Mouse (Mus musculus): ENCODE results near the gene Cavin4. TPM values are rescaled to one million over a fixed set of nuclear protein-coding genes. Genes with fewer than 3 reads are reported as not detected.
"Not testable (repeated sequence)": the region's sequence is repeated elsewhere in the genome, so short reads cannot be mapped to it uniquely, and the experiment has no call there.

Cavin4 gene
- polyA plus RNA-seq, 1 experiment from 2014 or later, result 1.4 TPM

DNA sequence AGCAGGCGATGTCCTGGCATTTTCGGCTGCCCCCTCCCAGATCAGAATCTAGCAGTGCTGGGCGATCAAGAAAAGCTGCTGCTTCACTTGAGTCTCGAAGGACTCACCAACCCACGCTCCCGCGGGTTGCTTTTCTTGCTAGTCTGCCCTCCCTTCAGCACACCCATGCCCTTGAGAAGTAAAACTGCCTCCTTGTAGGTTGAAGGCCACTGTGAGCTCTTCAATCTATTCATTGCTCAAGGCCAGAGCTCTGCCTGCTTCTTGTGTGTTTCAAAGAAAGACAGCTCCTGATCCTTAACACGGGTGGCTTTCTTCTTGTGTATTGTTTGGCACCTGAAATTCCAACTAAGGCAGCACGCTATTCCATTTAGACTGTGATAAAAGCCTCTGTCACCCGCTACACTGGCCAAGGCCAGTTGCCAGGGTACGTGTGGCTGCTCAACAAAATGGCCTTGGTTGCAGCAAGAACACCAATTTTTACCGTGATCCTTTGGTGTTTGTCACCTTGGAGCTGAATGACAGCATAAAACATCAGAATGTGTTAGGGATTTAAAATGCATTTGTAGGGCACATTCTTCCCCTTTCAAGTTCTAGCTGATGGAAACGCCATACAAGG lies 13.4 kb downstream of the Cavin4 start:
- Histone ChIP-seq H3K4me2 (no peak overlapping the region), H3K9ac (no peak overlapping the region), H3K4me3 (replicated peaks) (no peak overlapping the region), H3K4me1 (0 out of 2 replicates have a peak, but pooled peaks cover 2% of the 10 kb centered on the region), H3K36me3 (peaks cover 32% of the 10 kb centered on the region), H3K27ac (no peak overlapping the region), H3K9me3 (replicated peaks) (no peaks in the 10 kb centered on the region), H3K27me3 (no peaks in the 10 kb centered on the region)
- 92% methylated on average over 13 of the region's 13 CpGs for WGBS
- no peak for ATAC-seq (replicated peaks; ENCODE audit: low FRiP score)

DNA sequence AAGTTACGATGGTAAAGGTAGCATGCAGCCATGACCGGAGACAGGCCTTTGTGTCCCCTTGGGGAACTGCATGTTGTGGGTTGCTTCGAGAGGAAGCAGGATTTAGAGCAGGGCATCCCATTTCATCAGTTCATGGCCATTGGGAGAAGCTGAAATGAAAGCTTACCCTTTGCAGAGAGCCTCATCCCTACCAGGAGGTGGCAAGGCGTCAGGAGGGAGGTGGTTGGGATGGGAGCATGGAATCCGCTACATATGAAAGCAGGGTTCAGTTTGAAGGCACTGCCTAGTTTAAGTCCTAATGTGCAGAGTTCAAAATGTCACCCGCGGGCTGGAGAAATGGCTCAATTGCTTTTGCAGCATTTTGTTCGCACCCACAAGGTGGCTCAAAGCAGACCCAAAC lies 14.0 kb downstream of the Cavin4 start:
- Histone ChIP-seq H3K4me1 (0 out of 2 replicates have a peak, but pooled peaks cover 2% of the 10 kb centered on the region), H3K9me3 (replicated peaks) (no peaks in the 10 kb centered on the region), H3K4me3 (replicated peaks) (no peak overlapping the region), H3K36me3 (peaks cover 26% of the 10 kb centered on the region), H3K4me2 (no peak overlapping the region), H3K27me3 (no peaks in the 10 kb centered on the region), H3K9ac (no peak overlapping the region), H3K27ac (no peak overlapping the region)
- ATAC-seq (replicated peaks; ENCODE audit: low FRiP score), result no peak
- 95% methylated on average over 8 of the region's 8 CpGs for WGBS

DNA sequence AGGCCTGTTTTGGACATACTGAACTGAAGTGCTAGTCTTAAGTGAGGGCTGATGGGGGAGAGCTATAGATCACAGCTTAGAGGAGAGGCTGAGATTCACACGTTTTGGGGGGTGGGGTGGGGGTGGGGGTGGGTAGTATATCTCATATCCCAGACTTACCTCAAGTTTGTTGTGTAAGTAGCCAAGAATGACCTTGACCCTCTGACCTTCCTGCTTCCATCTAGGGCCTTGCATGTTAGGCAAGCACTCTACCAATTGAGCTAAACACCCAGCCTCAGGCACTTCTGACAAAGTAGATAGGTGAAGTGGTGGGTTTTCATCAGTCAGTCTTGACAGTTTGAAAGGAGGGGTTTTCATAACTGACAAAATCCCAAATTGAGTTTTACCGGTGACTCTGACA lies 14.5 kb downstream of the Cavin4 start:
- Histone ChIP-seq H3K4me1 (0 out of 2 replicates have a peak, but pooled peaks cover 2% of the 10 kb centered on the region), H3K27ac (no peak overlapping the region)
- WGBS, result 80% methylated on average over 2 of the region's 2 CpGs

DNA sequence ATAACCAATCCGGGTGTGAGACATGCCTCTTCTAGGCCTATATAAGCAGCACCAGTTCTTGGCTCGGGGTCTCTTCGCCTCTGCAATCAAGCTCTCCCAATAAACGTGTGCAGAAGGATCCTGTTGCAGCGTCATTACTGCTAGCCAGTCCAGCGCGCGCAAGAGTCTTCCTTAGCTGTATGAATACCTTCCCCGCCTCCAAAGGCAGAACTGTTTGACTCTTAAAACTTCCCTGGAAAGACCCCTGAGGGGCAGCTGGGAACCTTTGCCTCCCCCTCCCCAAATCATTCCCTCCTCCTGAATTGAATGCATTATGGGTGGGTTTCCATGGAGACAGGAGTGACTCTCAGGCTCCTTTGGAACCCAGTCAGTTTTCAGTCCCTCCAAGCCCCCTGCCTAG lies 15.5 kb downstream of the Cavin4 start:
- WGBS, result 92% methylated on average over 9 of the region's 9 CpGs
- no peak overlapping the region for H3K4me2 ChIP-seq
- ATAC-seq (replicated peaks; ENCODE audit: low FRiP score), result no peak

More for the DNA sequence above, 14.5 kb downstream of the Cavin4 start:
- Histone ChIP-seq H3K27me3 (no peaks in the 10 kb centered on the region), H3K36me3 (peaks cover 20% of the 10 kb centered on the region), H3K9ac (no peak overlapping the region), H3K9me3 (replicated peaks) (no peaks in the 10 kb centered on the region), H3K4me3 (replicated peaks) (no peak overlapping the region), H3K4me2 (no peak overlapping the region)
- ATAC-seq (replicated peaks; ENCODE audit: low FRiP score), result no peak

DNA sequence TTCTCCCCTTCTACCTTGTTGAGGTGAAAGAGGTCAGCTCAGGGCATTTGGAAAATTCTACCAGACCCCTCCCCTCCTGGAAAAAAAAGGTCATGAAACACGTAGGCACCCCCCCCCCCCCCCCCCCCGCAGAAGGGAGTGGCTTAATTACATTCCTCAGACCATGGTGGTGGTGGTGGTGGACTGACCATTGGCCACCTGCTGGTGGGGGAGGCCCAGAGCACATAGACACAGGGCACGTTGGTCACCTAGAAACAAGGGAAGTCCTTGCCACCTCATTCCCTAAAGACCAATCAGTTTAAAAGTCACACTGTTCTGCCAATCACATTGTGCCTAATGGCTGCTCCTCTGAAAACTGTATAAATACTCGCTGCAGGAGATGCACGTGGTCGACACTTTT lies 16.4 kb downstream of the Cavin4 start:
- H3K36me3 ChIP-seq; H3K9me3 ChIP-seq (replicated peaks); H3K4me3 ChIP-seq (replicated peaks); H3K4me1 ChIP-seq; H3K27me3 ChIP-seq; H3K27ac ChIP-seq; H3K9ac ChIP-seq; ATAC-seq (replicated peaks; ENCODE audit: low FRiP score); H3K4me2 ChIP-seq: not testable (repeated sequence)
- 63% methylated on average over 6 of the region's 6 CpGs for WGBS

More for the DNA sequence above, 15.5 kb downstream of the Cavin4 start:
- Histone ChIP-seq H3K4me1 (0 out of 2 replicates have a peak, but pooled peaks cover 2% of the 10 kb centered on the region), H3K9ac (no peak overlapping the region), H3K9me3 (replicated peaks) (no peaks in the 10 kb centered on the region), H3K27me3 (no peaks in the 10 kb centered on the region), H3K36me3 (peaks cover 11% of the 10 kb centered on the region), H3K4me3 (replicated peaks) (no peak overlapping the region), H3K27ac (no peak overlapping the region)

DNA sequence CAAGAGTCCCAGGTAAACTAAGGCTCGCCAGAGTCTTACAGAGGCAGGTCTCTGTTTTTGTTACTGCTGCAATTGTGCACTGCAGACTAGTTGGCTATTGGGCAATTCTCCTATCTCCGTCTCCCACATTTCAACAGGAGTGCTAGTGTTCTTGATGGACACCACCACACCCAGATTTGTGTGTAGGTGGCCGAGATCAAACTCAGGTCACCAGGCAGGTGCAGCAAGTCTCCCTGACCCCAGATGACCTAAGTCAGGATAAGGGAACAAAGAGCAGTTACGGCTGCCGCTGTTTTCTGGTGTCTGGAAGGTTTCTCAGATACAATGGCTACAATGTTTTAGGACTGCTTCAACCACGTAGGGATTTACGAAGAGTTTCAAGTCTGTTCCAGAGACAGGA lies 16.9 kb downstream of the Cavin4 start:
- no peaks in the 10 kb centered on the region for H3K36me3 ChIP-seq
- no peaks in the 10 kb centered on the region for H3K27me3 ChIP-seq
- H3K4me1 ChIP-seq, result peaks cover 9% of the 10 kb centered on the region; the same call in 1 of the 2 replicates
- no peak overlapping the region for H3K27ac ChIP-seq
- H3K4me3 ChIP-seq (replicated peaks), result no peak overlapping the region
- WGBS, result 70% methylated on average over 7 of the region's 7 CpGs
- H3K9me3 ChIP-seq (replicated peaks), result no peaks in the 10 kb centered on the region
- ATAC-seq (replicated peaks; ENCODE audit: low FRiP score), result no peak
- H3K4me2 ChIP-seq, result no peak overlapping the region
- H3K9ac ChIP-seq, result no peak overlapping the region

DNA sequence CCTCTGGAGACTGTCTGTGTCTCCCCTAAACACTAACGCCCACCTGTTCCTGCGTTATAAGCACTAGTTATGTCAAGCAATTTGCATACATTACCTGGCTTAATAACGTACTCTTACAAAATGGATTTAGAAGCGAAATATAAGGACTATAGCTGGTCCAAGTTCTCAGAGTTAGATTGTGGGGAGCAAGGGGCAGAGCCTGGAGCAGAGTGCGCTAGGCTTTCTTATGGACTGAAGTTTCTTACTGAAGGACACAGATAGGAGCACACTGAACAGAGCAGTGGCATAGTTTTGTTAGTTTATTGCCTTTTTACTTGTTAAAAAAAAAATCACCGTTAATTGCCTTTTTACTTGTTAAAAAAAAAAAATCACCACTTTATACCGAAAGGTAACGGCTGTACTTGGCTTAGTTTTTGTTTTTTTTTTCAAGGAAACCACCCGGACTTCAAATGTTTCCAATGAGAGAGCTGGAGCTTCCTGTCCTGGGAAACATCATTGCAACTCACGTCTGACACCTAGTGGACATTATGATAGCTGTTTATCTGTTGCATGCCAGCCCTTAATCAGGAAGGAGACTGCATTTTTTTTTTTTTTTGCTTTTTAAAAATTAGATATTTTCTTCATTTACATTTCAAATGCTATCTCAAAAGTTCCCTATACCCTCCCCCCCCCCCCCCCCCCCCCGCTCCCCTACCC lies 17.5 kb downstream of the Cavin4 start:
- Histone ChIP-seq H3K4me3 (replicated peaks) (no peak overlapping the region), H3K27ac (no peak overlapping the region), H3K27me3 (no peaks in the 10 kb centered on the region), H3K36me3 (no peaks in the 10 kb centered on the region), H3K4me1 (peaks cover 11% of the 10 kb centered on the region; the same call in 1 of the 2 replicates), H3K9me3 (replicated peaks) (no peaks in the 10 kb centered on the region), H3K4me2 (peak overlapping the region; percentile 44), H3K9ac (no peak overlapping the region)
- WGBS, result 40% methylated on average over 10 of the region's 11 CpGs
- ATAC-seq (replicated peaks; ENCODE audit: low FRiP score), result no peak

DNA sequence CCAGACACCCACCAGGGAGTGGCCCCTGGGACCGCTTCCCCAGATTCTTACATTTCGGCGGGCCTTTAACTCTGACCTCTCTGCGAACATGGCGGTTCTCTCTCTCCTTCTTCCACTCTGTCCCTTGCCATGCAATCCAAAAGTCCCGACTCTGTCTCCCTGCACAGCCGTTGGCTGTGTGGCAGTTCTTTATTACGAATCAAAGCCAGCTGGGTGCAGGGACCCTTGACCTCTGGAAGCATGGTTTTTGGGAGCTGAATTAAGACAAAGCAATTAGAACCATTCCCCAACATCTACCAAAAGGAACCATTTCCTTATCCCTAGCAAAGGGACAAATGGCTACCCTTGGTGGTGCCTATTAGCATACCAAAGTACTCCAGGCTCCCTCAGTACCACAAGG lies 19.8 kb downstream of the Cavin4 start:
- no peak overlapping the region for H3K4me2 ChIP-seq
- no peak overlapping the region for H3K27ac ChIP-seq
- 93% methylated on average over 8 of the region's 8 CpGs for WGBS
- H3K9me3 ChIP-seq (replicated peaks), result no peaks in the 10 kb centered on the region
- H3K4me3 ChIP-seq (replicated peaks), result no peak overlapping the region
- no peaks in the 10 kb centered on the region for H3K36me3 ChIP-seq
- H3K27me3 ChIP-seq, result no peaks in the 10 kb centered on the region
- peaks cover 11% of the 10 kb centered on the region; the same call in 1 of the 2 replicates for H3K4me1 ChIP-seq
- no peak for ATAC-seq (replicated peaks; ENCODE audit: low FRiP score)
- no peak overlapping the region for H3K9ac ChIP-seq

DNA sequence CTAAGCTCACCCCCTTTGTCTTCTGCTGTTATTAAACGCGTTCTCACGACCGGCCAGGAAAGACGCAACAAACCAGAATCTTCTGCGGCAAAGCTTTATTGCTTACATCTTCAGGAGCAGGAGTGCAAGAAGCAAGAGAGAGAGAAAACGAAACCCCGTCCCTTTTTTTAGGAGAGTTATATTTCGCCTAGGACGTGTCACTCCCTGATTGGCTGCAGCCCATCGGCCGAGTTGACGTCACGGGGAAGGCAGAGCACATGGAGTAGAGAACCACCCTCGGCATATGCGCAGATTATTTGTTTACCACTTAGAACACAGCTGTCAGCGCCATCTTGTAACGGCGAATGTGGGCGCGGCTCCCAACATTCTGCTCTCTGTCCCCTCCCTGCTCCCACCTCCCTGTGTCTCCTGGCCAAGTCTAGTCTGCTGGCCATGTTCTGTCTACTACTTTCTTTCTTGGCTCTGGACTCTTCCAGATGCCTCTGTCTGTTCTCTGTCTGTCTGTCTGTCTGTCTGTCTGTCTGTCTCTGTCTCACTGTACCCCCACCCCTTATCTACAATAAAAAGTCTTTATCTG lies 20.4 kb downstream of the Cavin4 start:
- H3K4me1 ChIP-seq, result peaks cover 13% of the 10 kb centered on the region; the same call in 1 of the 2 replicates
- not testable (repeated sequence) for H3K4me3 ChIP-seq (replicated peaks); H3K9ac ChIP-seq; H3K9me3 ChIP-seq (replicated peaks); ATAC-seq (replicated peaks; ENCODE audit: low FRiP score); H3K4me2 ChIP-seq; H3K27me3 ChIP-seq; H3K27ac ChIP-seq; H3K36me3 ChIP-seq
- WGBS, result 95% methylated on average over 18 of the region's 21 CpGs

DNA sequence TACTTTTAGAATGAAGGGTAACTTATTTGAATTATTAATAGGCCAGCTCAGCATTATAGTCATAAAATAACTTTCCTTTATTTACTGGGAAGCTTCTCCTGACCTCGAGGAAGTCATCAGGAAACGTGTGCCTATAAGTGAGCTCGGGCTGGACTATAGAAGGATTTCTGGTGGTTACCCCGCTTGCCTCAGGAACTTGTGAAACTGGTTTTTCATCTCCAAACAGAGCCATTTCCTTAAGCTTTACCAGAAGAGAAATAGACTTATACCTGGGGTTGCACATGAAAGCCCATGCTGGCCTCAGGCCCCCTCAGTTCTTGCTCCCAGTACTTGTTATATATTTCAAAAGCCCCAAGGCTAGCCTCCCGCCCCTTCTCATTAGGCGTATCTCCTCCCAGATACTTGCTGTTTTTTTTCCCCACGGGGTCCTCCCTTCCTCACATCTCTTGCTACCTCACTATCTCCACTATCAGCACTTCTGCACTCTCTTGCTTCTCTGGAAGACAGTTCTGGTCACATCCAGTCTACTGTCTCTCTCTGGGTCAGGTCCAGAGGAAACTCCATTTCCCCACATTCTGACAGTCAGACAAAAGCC lies 21.4 kb downstream of the Cavin4 start:
- H3K36me3 ChIP-seq, result no peaks in the 10 kb centered on the region
- 57% methylated on average over 7 of the region's 7 CpGs for WGBS
- no peak overlapping the region for H3K4me3 ChIP-seq (replicated peaks)
- no peak overlapping the region for H3K4me2 ChIP-seq
- no peak for ATAC-seq (replicated peaks; ENCODE audit: low FRiP score)
- H3K9ac ChIP-seq, result no peak overlapping the region
- peaks cover 13% of the 10 kb centered on the region; the same call in 1 of the 2 replicates for H3K4me1 ChIP-seq
- no peaks in the 10 kb centered on the region for H3K27me3 ChIP-seq
- H3K27ac ChIP-seq, result peak overlapping the region; percentile 73
- H3K9me3 ChIP-seq (replicated peaks), result no peaks in the 10 kb centered on the region

DNA sequence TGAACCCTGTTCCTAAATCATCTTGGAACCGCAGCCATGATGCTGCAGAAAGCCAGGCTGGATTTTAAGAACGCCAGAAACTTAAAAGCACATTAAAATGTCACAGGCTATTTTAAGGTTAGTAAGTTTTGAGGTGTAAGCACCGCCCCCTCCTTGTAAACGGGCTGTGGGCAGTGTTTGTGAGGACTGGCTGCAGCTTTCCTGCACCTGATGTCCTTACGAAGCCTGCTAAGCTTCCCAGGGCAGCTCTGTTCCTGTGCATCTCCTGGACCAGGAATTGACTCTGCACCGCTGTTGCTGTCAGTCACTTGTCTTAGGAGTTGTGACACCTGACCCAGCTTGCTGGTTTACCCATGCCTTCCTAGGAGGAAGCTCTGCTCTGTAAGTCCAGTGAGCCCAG lies 24.8 kb downstream of the Cavin4 start:
- Histone ChIP-seq H3K36me3 (no peaks in the 10 kb centered on the region), H3K4me3 (replicated peaks) (no peak overlapping the region), H3K9ac (no peak overlapping the region), H3K4me2 (no peak overlapping the region), H3K27me3 (no peaks in the 10 kb centered on the region), H3K27ac (no peak overlapping the region), H3K9me3 (replicated peaks) (no peaks in the 10 kb centered on the region), H3K4me1 (peaks cover 15% of the 10 kb centered on the region; the same call in 1 of the 2 replicates)
- WGBS, result 58% methylated on average over 6 of the region's 6 CpGs
- no peak for ATAC-seq (replicated peaks; ENCODE audit: low FRiP score)

DNA sequence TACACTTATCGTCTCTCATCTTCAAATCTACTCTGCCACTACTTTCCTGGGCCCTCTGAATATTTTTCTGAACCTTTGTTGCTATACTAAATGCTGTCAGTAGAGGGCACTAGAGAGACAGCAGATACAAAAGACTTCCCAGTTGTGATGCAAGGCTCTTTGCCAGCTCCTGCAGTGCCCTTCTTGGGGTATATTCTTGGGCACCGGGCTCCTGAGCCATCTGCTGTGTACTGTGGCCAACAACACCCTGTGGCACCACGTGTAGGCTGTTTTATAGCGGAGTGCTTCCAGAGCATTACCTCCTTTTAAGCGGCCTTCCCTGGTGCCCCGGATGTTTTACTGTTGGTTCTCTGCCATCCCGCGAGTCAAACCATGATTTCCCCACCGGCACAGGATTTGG lies 27.3 kb downstream of the Cavin4 start:
- no peaks in the 10 kb centered on the region for H3K27me3 ChIP-seq
- 82% methylated on average over 9 of the region's 9 CpGs for WGBS
- ATAC-seq (replicated peaks; ENCODE audit: low FRiP score), result no peak
- H3K4me3 ChIP-seq (replicated peaks), result no peak overlapping the region
- peaks cover 6% of the 10 kb centered on the region; the same call in 1 of the 2 replicates for H3K4me1 ChIP-seq
- no peaks in the 10 kb centered on the region for H3K36me3 ChIP-seq
- H3K27ac ChIP-seq, result no peak overlapping the region
- H3K9ac ChIP-seq, result no peak overlapping the region
- no peak overlapping the region for H3K4me2 ChIP-seq
- H3K9me3 ChIP-seq (replicated peaks), result no peaks in the 10 kb centered on the region

Data from kidney, embryonic 15.5 days (tissue).